Mouse (Mus musculus) testis, postnatal 14 days (tissue): Measurements from ENCODE around the gene Ficd.
"Not testable (repeated sequence)": the region's sequence is repeated elsewhere in the genome, so short reads cannot be mapped to it uniquely, and the experiment has no call there.

Experiments used
- DNase-seq: peaks from one replicate; pipeline ENCODE4 v3.0.0; 2021; ENCODE audit warnings: low spot score

Ficd gene

DNA sequence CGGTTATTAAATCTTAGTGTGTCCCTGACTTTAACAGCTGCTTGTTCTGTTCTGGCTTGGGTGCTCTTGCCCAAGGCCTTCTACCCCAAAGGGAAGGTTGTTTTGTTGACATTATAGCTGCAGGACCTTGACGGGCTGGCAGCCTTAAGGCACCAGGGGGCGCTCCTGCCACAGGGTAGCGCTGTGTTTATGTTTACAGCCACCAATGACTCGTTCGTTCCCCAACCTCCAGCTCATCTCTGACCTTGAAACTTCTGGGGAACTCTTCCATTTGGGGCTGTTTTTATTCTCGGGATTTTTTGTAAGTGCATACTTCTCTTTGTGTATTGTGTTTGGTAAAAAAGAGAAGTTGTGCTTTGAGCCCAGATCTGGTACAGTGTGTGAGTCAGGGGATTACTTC is 38.1 kb downstream of the Ficd start:
- peak; percentile 66 for DNase-seq

DNA sequence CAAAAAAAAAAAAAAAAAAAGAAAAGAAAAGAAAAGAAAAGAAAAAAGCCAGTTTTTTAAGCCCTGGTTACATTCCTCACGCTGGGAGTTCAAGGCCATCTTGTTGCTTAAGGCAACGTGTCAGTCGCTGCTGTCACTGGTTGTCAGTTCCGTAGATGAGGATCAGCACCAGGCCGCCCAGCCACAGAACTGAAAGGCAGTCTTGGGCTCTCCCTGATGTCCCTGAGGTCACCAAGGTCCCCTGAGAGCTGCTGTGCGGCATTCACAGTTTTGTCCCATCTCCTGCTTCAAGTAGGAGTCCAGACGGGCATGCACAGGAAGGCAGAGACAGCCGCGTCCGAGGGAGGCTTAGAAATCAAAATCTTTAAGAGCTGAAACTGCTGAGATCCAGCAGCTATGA is 40.0 kb downstream of the Ficd start:
- no peak for DNase-seq

DNA sequence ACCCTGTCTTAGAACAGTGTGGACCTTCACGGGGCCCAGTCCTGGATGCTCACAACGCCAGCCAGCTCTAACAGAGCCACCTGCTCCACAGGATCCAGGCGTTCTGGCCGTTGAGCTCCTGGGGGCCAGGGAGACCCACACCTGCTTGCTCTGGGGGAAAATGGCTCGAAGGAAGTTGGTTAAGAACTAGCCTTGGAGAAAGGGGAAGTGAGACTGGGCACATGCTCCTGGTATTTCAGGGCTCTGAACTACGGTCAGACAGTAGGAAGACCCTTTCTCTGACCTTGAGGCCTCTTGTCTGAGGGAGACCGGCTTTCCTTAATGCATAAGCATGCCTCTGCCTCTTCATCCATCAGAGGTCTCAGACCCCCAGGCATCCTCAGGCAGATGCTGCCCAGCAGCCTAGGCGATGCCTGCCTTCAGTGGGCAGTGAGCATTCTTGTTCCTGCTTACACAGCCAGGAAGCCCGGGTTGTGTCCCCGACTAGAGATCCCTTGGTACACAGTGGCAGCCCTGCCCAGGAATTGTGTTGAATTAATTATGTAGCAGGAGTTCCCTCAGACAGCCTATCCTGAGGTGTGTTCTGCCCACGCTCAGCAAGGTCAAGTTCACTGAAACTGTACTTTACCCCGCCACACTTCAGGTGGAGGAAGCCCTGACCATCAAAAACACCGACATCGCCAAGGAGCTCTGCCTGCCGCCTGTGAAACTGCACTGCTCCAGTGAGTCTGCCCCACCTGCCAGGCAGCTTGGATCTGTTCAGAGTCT is 40.7 kb downstream of the Ficd start:
- DNase-seq = no peak

DNA sequence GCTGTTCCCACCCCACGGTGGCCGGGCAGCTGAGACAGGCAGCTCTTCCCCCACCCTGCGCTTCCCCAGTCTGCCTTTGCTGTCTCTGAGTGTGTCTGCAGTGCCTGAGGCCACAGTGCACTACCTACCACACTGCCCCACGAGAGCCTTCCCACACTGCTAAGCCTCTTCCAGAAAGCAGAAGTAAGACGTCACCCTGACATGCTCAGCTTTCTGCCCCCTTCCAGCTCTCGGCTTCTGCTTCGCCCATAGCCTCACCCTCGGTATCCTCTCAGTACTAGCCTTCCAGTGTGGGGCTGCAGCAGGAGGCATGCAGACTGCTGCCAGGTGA is 41.3 kb downstream of the Ficd start:
- DNase-seq = no peak

DNA sequence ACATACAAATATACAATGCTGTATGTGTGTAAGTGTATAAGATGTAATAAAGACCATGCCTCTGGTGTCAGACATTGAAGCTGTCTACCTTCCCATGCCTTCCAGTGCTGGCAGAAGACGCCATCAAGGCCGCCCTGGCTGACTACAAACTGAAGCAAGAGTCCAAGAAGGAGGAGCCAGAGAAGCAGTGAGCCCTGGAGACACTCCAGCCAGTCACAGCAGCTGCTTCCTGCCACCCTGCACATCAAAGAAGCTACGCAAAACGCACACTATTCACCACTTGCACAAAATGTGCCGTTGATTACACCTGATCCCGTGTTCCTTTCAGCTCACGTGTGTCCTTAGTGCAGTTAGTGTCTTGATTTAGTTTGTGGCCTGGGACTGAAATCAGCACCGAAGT is 42.1 kb downstream of the Ficd start:
- DNase-seq = not testable (repeated sequence)

DNA sequence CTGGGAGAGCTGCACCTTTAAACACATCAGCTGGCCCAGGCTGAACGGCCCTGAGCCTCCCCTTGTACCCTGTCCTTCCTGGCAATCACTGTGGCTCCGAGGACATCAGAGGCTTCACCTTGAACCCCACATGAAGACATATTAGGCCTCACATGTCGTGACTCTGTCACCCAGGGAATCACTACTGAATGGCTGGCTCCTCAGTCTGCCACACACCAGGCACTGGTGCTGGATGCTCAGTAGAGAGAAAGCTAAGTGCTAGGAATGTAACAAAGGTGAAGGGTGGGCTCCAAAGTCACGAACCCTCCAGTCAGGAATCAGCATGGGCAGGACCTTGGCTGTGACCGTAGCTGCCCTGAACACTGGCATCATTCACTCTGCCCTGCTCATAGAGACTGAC is 44.0 kb downstream of the Ficd start:
- no peak for DNase-seq

DNA sequence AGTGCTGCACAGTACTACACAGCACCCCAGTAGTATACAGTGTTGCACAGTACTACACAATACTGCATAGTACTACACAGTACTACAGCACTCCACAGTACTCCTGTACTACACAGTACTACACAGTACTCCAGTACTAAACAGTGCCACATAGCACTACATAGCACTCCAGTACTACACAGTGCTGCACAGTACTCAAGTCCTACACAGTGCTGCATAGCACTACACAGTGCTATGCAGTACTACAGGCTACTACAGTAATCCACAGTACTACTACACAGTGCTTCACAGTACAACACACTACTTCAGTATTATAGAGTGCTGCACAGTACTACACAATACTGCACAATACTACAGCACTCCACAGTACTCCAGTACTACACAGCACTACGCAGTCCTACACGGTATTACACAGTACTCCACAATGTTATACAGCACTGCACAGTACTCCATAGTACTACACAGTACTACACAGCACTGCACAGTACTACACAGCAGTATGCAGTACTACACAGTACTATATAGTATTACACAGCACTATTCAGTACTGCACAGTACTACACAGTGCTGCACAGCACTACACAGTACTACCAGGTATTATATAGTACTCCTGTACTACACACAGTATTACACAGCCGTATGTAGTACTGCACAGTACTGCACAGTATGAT is 44.6 kb downstream of the Ficd start:
- no peak for DNase-seq

DNA sequence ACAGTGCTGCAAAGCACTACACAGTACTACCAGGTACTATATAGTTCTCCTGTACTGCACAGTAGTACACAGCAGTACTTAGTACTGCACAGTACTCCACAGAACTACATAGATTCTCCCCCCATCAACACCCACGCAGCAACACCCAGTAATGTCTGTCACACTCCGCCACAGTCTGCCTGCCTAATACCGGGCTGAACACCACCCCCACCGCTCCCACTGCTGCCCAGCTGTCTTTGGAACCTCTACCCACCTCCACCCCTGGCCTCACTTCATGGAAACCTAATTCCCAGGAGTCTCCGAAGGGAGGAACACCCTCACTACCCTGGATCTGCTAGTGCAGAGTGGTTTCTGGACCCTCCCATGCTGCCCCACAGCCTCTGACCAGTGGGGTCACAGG is 45.2 kb downstream of the Ficd start:
- no peak for DNase-seq

DNA sequence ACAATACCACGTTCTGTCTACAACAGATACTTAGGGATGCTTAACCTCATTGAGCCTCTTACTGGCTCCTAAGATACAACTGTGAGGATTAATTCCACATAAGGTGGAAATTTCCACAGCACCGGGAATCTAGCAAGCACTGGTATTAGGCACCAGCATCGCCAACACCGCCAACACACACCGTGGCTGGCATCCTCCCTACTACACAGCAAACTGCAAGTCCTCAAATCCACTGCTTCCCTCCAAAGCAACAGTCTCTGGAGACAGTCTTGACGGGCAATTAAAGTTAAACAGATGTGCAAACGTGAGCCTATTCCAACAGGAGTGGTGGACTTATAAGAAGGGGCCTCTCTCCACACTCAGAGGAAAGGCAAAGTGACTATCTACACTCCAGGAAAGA is 45.7 kb downstream of the Ficd start:
- DNase-seq = no peak

DNA sequence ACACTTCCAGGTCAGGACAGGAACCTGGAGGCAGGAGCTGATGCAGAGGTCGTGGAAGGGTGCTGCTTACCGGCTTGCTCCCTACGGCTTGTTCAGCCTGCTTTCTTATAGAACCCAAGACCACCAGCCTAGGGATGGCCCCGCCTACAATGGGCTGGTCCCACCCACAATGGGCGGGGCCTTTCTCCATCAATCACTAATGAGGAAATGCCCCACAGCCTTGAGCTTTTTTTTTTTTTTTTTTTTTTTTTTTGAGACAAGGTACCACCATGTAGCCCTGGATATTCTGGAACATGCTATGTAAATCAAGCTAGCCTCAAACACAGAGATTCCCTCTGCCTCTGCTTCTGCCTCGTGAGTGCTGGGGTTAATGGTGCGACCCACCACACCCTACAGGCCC is 46.3 kb downstream of the Ficd start:
- no peak for DNase-seq

DNA sequence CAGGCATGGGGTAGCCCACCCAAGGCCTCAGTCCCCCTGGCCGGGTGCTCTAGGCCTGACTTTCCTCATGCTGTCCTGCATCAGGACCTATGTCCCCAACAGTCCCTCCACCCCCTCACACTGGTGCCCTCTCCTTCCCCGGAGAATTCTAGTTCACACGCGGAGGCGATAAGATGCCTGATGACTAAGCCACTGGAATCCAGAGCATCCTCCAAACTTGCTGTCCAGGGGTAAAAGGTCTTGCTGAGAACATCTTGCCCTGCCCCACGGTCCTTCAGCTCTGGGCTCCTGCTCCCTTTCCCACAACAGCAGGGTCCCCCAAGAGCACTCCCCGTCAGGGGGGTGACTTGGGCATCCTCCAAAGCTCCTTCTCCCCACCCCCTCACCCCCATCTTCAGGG is 47.0 kb downstream of the Ficd start:
- no peak for DNase-seq

DNA sequence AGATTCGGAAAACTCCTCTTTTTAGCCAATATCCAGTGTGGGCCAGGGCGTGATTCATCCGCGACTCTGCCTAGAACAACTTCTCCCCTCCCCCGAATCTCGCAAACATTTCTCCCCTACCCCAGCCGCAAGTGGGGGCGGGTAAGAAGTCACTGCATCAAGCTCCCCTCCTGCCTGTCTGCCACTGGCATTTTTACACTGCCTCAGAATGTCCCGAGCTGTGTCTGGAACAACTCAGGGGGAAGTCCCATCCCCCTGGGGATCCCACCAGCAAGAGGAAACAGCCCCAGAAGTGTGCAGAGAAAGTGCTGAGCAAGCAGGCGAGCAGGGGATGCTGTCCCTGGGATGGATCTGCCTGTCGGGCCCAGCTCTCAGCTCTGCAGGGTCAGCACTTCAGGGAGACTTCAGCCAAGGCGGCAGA is 48.0 kb downstream of the Ficd start:
- DNase-seq = peak; percentile 55

DNA sequence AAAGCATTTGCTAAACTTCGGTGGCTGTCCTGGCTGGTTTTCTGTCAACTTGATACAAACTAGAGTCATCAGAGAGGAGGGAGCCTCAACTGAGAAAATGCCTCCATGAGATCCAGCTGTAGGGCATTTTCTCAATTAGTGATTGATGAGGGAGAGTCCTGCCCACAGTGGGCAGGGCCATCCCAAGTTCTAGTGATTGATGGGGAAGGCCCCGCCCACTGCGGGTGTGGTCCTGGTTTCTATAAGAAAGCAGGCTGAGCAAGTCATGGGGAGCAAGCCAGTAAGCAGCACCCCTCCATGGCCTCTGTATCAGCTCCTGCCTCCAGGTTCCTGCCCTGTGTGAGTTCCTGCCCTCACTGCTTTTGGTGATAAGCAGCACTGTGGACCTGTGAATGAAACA is 48.5 kb downstream of the Ficd start:
- not testable (repeated sequence) for DNase-seq

DNA sequence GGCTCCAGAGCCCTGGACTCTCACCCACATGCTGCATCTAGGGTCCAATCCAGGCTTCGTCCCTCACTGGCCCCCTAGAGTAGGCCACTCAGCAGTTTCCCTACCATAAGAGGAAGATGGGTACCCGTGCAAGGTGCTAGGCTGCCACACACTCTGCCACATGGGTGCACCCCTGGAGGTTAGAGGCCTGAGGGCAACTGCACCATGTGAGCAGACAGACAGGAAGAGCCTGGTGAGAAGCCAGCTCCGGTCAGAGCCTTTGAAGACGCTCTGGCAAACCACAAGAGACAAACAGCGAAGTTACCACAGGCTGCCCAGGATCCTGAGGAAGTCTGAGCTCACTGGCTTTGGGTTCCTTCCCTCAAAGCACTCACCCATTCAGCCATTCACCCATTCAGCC is 51.4 kb downstream of the Ficd start:
- no peak for DNase-seq

DNA sequence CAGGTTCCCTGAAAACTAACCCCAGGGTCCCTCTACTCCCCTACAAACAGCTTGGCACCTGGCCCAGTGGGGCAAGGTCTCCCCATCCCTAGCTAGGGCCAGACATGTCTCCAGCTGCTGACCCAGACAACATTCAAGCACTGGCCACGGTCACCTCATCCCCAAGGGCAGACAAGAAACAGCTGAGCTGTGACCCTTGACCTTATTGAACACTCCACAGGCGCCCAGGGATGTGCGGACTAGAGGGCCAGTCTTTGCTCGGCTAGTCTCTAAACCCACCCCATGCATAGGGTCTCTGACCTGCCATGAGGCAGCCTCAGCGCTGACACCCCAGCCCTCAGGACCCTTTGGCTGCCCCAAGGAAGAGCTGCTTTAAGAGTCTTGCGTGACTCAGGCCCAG is 53.0 kb downstream of the Ficd start:
- DNase-seq = no peak

DNA sequence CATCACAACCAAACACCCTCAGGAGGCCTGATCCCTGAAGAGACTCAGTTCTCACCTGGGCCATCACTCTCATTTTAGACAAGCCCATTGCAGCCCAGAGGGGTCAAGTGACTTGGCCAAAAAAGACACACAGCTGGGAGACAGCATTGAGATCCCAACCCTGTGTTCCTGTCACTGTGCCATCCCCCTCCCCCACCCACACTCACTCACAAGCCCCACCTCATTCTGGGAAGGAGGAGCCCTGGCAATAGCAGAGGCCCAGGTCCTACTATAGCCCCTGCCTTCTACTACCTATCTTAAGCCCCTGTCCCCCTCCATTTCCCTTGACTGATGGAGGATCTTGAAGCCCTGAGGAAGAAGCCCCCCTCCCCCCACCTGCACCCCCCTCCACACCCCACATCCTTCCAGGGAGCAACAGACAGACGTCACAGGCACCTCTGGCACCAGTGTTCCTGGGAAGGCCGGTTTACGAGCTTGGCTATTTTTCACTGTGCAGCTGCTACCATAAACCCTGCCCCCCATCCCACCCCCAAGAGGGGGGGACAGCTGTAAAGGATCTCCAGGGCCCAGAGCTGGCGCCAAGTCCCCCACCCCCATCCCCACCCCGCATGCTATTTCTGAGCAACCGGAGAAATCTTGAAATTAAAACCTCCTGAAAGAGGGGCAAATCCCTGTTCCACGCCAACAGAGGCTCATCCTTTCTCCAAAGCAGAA is 53.6 kb downstream of the Ficd start:
- no peak for DNase-seq
